Mouse (Mus musculus): Measurements from ENCODE around the gene Ifit2. TPM values are rescaled to one million over a fixed set of nuclear protein-coding genes. Genes with fewer than 3 reads are reported as not detected.
"Not testable (repeated sequence)": the region's sequence is repeated elsewhere in the genome, so short reads cannot be mapped to it uniquely, and the experiment has no call there.

Ifit2 gene
- polyA plus RNA-seq, 1 experiment from 2014 or later = 5.8 TPM

GRCm38 (mm10) chr19:34553021-34553420, 2.5 kb downstream of the Ifit2 start:
- Histone ChIP-seq H3K4me2 (no peak overlapping the region), H3K36me3 (no peaks in the 10 kb centered on the region), H3K4me3 (no peak overlapping the region), H3K27ac (replicated peaks) (no peak overlapping the region), H3K27me3 (no peaks in the 10 kb centered on the region), H3K9ac (no peak overlapping the region), H3K4me1 (replicated peaks) (peaks cover 5% of the 10 kb centered on the region), H3K9me3 (no peaks in the 10 kb centered on the region)
- ATAC-seq (ENCODE audit: low FRiP score, low read depth) = no peak
- WGBS = 71% methylated on average over 6 of the region's 6 CpGs

GRCm38 (mm10) chr19:34553522-34553921, 3.0 kb downstream of the Ifit2 start:
- Histone ChIP-seq H3K4me2 (no peak overlapping the region), H3K9me3 (no peaks in the 10 kb centered on the region), H3K27ac (replicated peaks) (no peak overlapping the region), H3K36me3 (no peaks in the 10 kb centered on the region), H3K27me3 (no peaks in the 10 kb centered on the region), H3K9ac (no peak overlapping the region), H3K4me1 (replicated peaks) (peaks cover 5% of the 10 kb centered on the region), H3K4me3 (no peak overlapping the region)
- 77% methylated on average over 3 of the region's 3 CpGs for WGBS
- no peak for ATAC-seq (ENCODE audit: low FRiP score, low read depth)

- H3K27ac ChIP-seq (replicated peaks) = no peak overlapping the region
- H3K4me2 ChIP-seq = no peak overlapping the region
- no peaks in the 10 kb centered on the region for H3K27me3 ChIP-seq
- H3K4me3 ChIP-seq = no peak overlapping the region
- no peak for ATAC-seq (ENCODE audit: low FRiP score, low read depth)
- no peaks in the 10 kb centered on the region for H3K36me3 ChIP-seq
- no peak overlapping the region for H3K9ac ChIP-seq
- H3K4me1 ChIP-seq (replicated peaks) = peaks cover 5% of the 10 kb centered on the region
- H3K9me3 ChIP-seq = no peaks in the 10 kb centered on the region
These were observed 3.6 kb downstream of the Ifit2 start for GRCm38 (mm10) chr19:34554061-34554460.

GRCm38 (mm10) chr19:34556621-34557020, 6.1 kb downstream of the Ifit2 start:
- 81% methylated on average over 3 of the region's 3 CpGs for WGBS
- no peak overlapping the region for H3K27ac ChIP-seq (replicated peaks)
- H3K9ac ChIP-seq = no peak overlapping the region
- no peaks in the 10 kb centered on the region for H3K4me1 ChIP-seq (replicated peaks)
- H3K4me3 ChIP-seq = no peak overlapping the region
- ATAC-seq (ENCODE audit: low FRiP score, low read depth) = no peak
- H3K27me3 ChIP-seq = no peaks in the 10 kb centered on the region
- H3K4me2 ChIP-seq = no peak overlapping the region
- no peaks in the 10 kb centered on the region for H3K36me3 ChIP-seq
- H3K9me3 ChIP-seq = no peaks in the 10 kb centered on the region

- no peak for ATAC-seq (ENCODE audit: low FRiP score, low read depth)
- no peak overlapping the region for H3K9ac ChIP-seq
- no peak overlapping the region for H3K27ac ChIP-seq (replicated peaks)
- H3K4me2 ChIP-seq = no peak overlapping the region
- H3K9me3 ChIP-seq = no peaks in the 10 kb centered on the region
- H3K36me3 ChIP-seq = no peaks in the 10 kb centered on the region
- no peaks in the 10 kb centered on the region for H3K4me1 ChIP-seq (replicated peaks)
- no peaks in the 10 kb centered on the region for H3K27me3 ChIP-seq
- no peak overlapping the region for H3K4me3 ChIP-seq
These were observed 12.1 kb downstream of the Ifit2 start for GRCm38 (mm10) chr19:34562556-34562955.

- H3K27me3 ChIP-seq = no peaks in the 10 kb centered on the region
- WGBS = 77% methylated on average over 1 of the region's 1 CpGs
- no peaks in the 10 kb centered on the region for H3K36me3 ChIP-seq
- H3K4me3 ChIP-seq = no peak overlapping the region
- no peaks in the 10 kb centered on the region for H3K9me3 ChIP-seq
- H3K4me2 ChIP-seq = no peak overlapping the region
- ATAC-seq (ENCODE audit: low FRiP score, low read depth) = no peak
- no peak overlapping the region for H3K27ac ChIP-seq (replicated peaks)
- no peak overlapping the region for H3K9ac ChIP-seq
- H3K4me1 ChIP-seq (replicated peaks) = no peaks in the 10 kb centered on the region; the same call in 1 of the 2 replicates
These were observed 15.8 kb downstream of the Ifit2 start for GRCm38 (mm10) chr19:34566178-34566784.

- Histone ChIP-seq H3K4me2 (no peak overlapping the region), H3K27ac (replicated peaks) (no peak overlapping the region), H3K27me3 (no peaks in the 10 kb centered on the region), H3K4me3 (no peak overlapping the region), H3K4me1 (replicated peaks) (no peaks in the 10 kb centered on the region; the same call in 1 of the 2 replicates), H3K36me3 (no peaks in the 10 kb centered on the region), H3K9ac (no peak overlapping the region), H3K9me3 (no peaks in the 10 kb centered on the region)
- no peak for ATAC-seq (ENCODE audit: low FRiP score, low read depth)
- 82% methylated on average over 7 of the region's 7 CpGs for WGBS
These were observed 18.7 kb downstream of the Ifit2 start for GRCm38 (mm10) chr19:34568988-34569895.

GRCm38 (mm10) chr19:34569896-34570476, 19.5 kb downstream of the Ifit2 start:
- no peak for ATAC-seq (ENCODE audit: low FRiP score, low read depth)
- Histone ChIP-seq H3K4me3 (no peak overlapping the region), H3K9me3 (no peaks in the 10 kb centered on the region), H3K4me2 (no peak overlapping the region), H3K9ac (no peak overlapping the region), H3K27ac (replicated peaks) (no peak overlapping the region), H3K36me3 (no peaks in the 10 kb centered on the region), H3K27me3 (no peaks in the 10 kb centered on the region), H3K4me1 (replicated peaks) (no peaks in the 10 kb centered on the region; the same call in 1 of the 2 replicates)
- WGBS = 78% methylated on average over 4 of the region's 4 CpGs

- WGBS = 75% methylated on average over 1 of the region's 1 CpGs
- H3K4me1 ChIP-seq (replicated peaks) = no peaks in the 10 kb centered on the region; the same call in 1 of the 2 replicates
- H3K9ac ChIP-seq = no peak overlapping the region
- H3K9me3 ChIP-seq = no peaks in the 10 kb centered on the region
- ATAC-seq (ENCODE audit: low FRiP score, low read depth) = peak; percentile 54; the same call in 1 of the 2 replicates
- H3K27ac ChIP-seq (replicated peaks) = no peak overlapping the region
- H3K36me3 ChIP-seq = no peaks in the 10 kb centered on the region
- no peaks in the 10 kb centered on the region for H3K27me3 ChIP-seq
- no peak overlapping the region for H3K4me3 ChIP-seq
- no peak overlapping the region for H3K4me2 ChIP-seq
These were observed 20.6 kb downstream of the Ifit2 start for GRCm38 (mm10) chr19:34571080-34571479.

GRCm38 (mm10) chr19:34573650-34574049, 23.2 kb downstream of the Ifit2 start:
- Histone ChIP-seq H3K27ac (replicated peaks) (no peak overlapping the region), H3K4me3 (no peak overlapping the region), H3K36me3 (no peaks in the 10 kb centered on the region), H3K27me3 (no peaks in the 10 kb centered on the region), H3K9me3 (no peaks in the 10 kb centered on the region), H3K4me2 (no peak overlapping the region), H3K4me1 (replicated peaks) (no peaks in the 10 kb centered on the region; the same call in 1 of the 2 replicates), H3K9ac (no peak overlapping the region)
- ATAC-seq (ENCODE audit: low FRiP score, low read depth) = no peak
- WGBS = 98% methylated on average over 5 of the region's 5 CpGs

- H3K9ac ChIP-seq = no peak overlapping the region
- no peaks in the 10 kb centered on the region for H3K4me1 ChIP-seq (replicated peaks)
- ATAC-seq (ENCODE audit: low FRiP score, low read depth) = no peak
- no peaks in the 10 kb centered on the region for H3K27me3 ChIP-seq
- no peaks in the 10 kb centered on the region for H3K36me3 ChIP-seq
- H3K27ac ChIP-seq (replicated peaks) = no peak overlapping the region
- no peak overlapping the region for H3K4me2 ChIP-seq
- WGBS = 90% methylated on average over 1 of the region's 1 CpGs
- no peak overlapping the region for H3K4me3 ChIP-seq
- no peaks in the 10 kb centered on the region for H3K9me3 ChIP-seq
These were observed 26.6 kb downstream of the Ifit2 start for GRCm38 (mm10) chr19:34577121-34577520.

- not testable (repeated sequence) for H3K4me3 ChIP-seq; H3K9ac ChIP-seq; H3K27me3 ChIP-seq; ATAC-seq (ENCODE audit: low FRiP score, low read depth); H3K36me3 ChIP-seq; H3K9me3 ChIP-seq; H3K27ac ChIP-seq (replicated peaks); H3K4me2 ChIP-seq; H3K4me1 ChIP-seq (replicated peaks)
- WGBS = 88% methylated on average over 2 of the region's 2 CpGs
These were observed 32.2 kb downstream of the Ifit2 start for GRCm38 (mm10) chr19:34582696-34583095.

Measured in hindbrain, embryonic 15.5 days (tissue).